Mouse (Mus musculus) forebrain, postnatal 0 days (tissue): Measurements from ENCODE around the gene Mtx3. TPM values are rescaled to one million over a fixed set of nuclear protein-coding genes. Genes with fewer than 3 reads are reported as not detected.
"Not testable (repeated sequence)": the region's sequence is repeated elsewhere in the genome, so short reads cannot be mapped to it uniquely, and the experiment has no call there.

Source experiments
- ATAC-seq: fragments of 200-750 bp; cut with Nextera tagmentation; 2 replicates; pipeline ENCODE4 v1.8.0; 2017; ENCODE audit warnings: mild to moderate bottlenecking, moderate library complexity
- DNase-seq: peaks from one replicate; pipeline ENCODE4 v3.0.0-alpha.2; 2015
- H3K27ac ChIP-seq: fragments of 300-500 bp; sonication (generic); 2 replicates; pipeline ENCODE4 v1.5.1; 2014; ENCODE audit warnings: low read depth, mild to moderate bottlenecking, antibody characterized with exemption, low read length, moderate library complexity, mixed read lengths
- H3K27me3 ChIP-seq: fragments of 300-500 bp; sonication (generic); 2 replicates; pipeline ENCODE4 v1.6.1; 2014; ENCODE audit warnings: mild to moderate bottlenecking, low read length, mixed read lengths; ENCODE audit not compliant: insufficient read depth
- H3K36me3 ChIP-seq: fragments of 300-500 bp; sonication (generic); 2 replicates; pipeline ENCODE4 v1.6.1; 2014; ENCODE audit warnings: mild to moderate bottlenecking, moderate library complexity; ENCODE audit not compliant: insufficient read depth
- H3K4me1 ChIP-seq: fragments of 300-500 bp; sonication (generic); 2 replicates; pipeline ENCODE4 v1.6.1; 2014; ENCODE audit warnings: antibody characterized with exemption; ENCODE audit not compliant: insufficient read depth
- H3K4me2 ChIP-seq: fragments of 300-500 bp; sonication (generic); 2 replicates; pipeline ENCODE4 v1.6.1; 2014; ENCODE audit warnings: low read depth, mild to moderate bottlenecking, moderate library complexity
- H3K4me3 ChIP-seq: fragments of 300-500 bp; sonication (generic); 2 replicates; pipeline ENCODE4 v1.5.1; 2014; ENCODE audit warnings: low read depth, low read length, mixed read lengths
- H3K9ac ChIP-seq: fragments of 300-500 bp; sonication (generic); 2 replicates; pipeline ENCODE4 v1.6.1; 2014; ENCODE audit warnings: mild to moderate bottlenecking
- H3K9me3 ChIP-seq: fragments of 300-500 bp; sonication (generic); 2 replicates; pipeline ENCODE4 v1.6.1; 2016; ENCODE audit warnings: low read length
- CTCF ChIP-seq: sonication (generic); IDR thresholded peaks from 2 replicates; pipeline ENCODE4 v1.5.1; 2016; ENCODE audit warnings: antibody characterized with exemption, control low read depth, low read depth
- WGBS: fragments of 180-500 bp; shearing (Covaris S2); extraction: QIAGEN DNeasy Blood & Tissue Kit; methylation state at CpG from one replicate; pipeline ENCODE4 v1.1.7; 2014; 5-methylcytosine and 5-hydroxymethylcytosine counted together
- polyA plus RNA-seq: library from polyadenylated mRNA; unstranded; fragments of >200 nt; fragmentation: Nextera tagmentation; extraction: Ambion mirVana; gene quantifications from 2 replicates; pipeline ENCODE4 v1.2.1, GENCODE M21; 2015
- total RNA-seq: library from RNA; depleted of rRNA; stranded (reverse); fragments of >200 nt; gene quantifications from 2 replicates; pipeline ENCODE4 v1.2.3, GENCODE M21; 2014; rRNA removed

Mtx3 gene
- 17.9 and 23.8 TPM in 2 replicates for total RNA-seq
- polyA plus RNA-seq: 1.8 and 2.5 TPM in 2 replicates

GRCm38 (mm10) chr13:92844586-92845221 is at the start of gene Mtx3:
Gene Mtx3, plus strand, starts transcription at chr13:92844760.
- H3K4me1 ChIP-seq: 0 out of 2 replicates have a peak, but pooled peaks cover 6% of the 10 kb centered on the region
- peak; percentile 89 for DNase-seq
- H3K27ac ChIP-seq: peak within 1 kb of the TSS; percentile 82
- H3K4me3 ChIP-seq: peak within 1 kb of the TSS; percentile 96
- H3K36me3 ChIP-seq: peaks cover 26% of the 10 kb centered on the region
- peak; percentile 38 for TF ChIP-seq CTCF
- H3K4me2 ChIP-seq: peak within 1 kb of the TSS; percentile 81
- 2% methylated on average over 40 of the region's 40 CpGs for WGBS
- H3K9me3 ChIP-seq: no peaks in the 10 kb centered on the region
- peak; percentile 99 for ATAC-seq
- peak within 1 kb of the TSS; percentile 76 for H3K9ac ChIP-seq
- no peaks in the 10 kb centered on the region for H3K27me3 ChIP-seq

- Histone ChIP-seq H3K9ac (no peak overlapping the region), H3K27ac (no peak overlapping the region), H3K36me3 (no peaks in the 10 kb centered on the region), H3K27me3 (no peaks in the 10 kb centered on the region), H3K4me1 (no peaks in the 10 kb centered on the region), H3K4me2 (no peak overlapping the region), H3K9me3 (no peaks in the 10 kb centered on the region), H3K4me3 (no peak overlapping the region)
- no peak for TF ChIP-seq CTCF
- WGBS: 69% methylated on average over 2 of the region's 2 CpGs
- ATAC-seq (no peak), DNase-seq (no peak)
Observed at GRCm38 (mm10) chr13:92798830-92799229, 45.7 kb upstream of the Mtx3 start.

- TF ChIP-seq CTCF: no peak
- Histone ChIP-seq H3K4me2 (no peak overlapping the region), H3K9me3 (no peaks in the 10 kb centered on the region), H3K9ac (no peak overlapping the region), H3K4me3 (no peak overlapping the region), H3K27me3 (no peaks in the 10 kb centered on the region), H3K27ac (no peak overlapping the region), H3K36me3 (no peaks in the 10 kb centered on the region), H3K4me1 (no peaks in the 10 kb centered on the region)
- no peak; the same call in 1 of the 2 replicates for ATAC-seq
- WGBS: 82% methylated on average over 7 of the region's 7 CpGs
- no peak for DNase-seq
Observed at GRCm38 (mm10) chr13:92799306-92799925, 45.1 kb upstream of the Mtx3 start.

- no peak overlapping the region for H3K9ac ChIP-seq
- H3K27ac ChIP-seq: no peak overlapping the region
- no peak for ATAC-seq
- no peak for TF ChIP-seq CTCF
- no peaks in the 10 kb centered on the region for H3K9me3 ChIP-seq
- no peak overlapping the region for H3K4me2 ChIP-seq
- H3K4me1 ChIP-seq: no peaks in the 10 kb centered on the region
- H3K4me3 ChIP-seq: no peak overlapping the region
- no peaks in the 10 kb centered on the region for H3K36me3 ChIP-seq
- no peak for DNase-seq
- H3K27me3 ChIP-seq: no peaks in the 10 kb centered on the region
Observed at GRCm38 (mm10) chr13:92806785-92807184, 37.8 kb upstream of the Mtx3 start.

GRCm38 (mm10) chr13:92807849-92808248 is 36.7 kb upstream of the Mtx3 start:
- H3K9me3 ChIP-seq: no peaks in the 10 kb centered on the region
- H3K27ac ChIP-seq: no peak overlapping the region
- H3K4me2 ChIP-seq: no peak overlapping the region
- H3K27me3 ChIP-seq: no peaks in the 10 kb centered on the region
- ATAC-seq (no peak), DNase-seq (no peak)
- H3K4me3 ChIP-seq: no peak overlapping the region
- WGBS: 97% methylated on average over 3 of the region's 3 CpGs
- H3K4me1 ChIP-seq: no peaks in the 10 kb centered on the region
- H3K9ac ChIP-seq: no peak overlapping the region
- no peak for TF ChIP-seq CTCF
- H3K36me3 ChIP-seq: no peaks in the 10 kb centered on the region

- H3K27ac ChIP-seq, DNase-seq, ATAC-seq, H3K9me3 ChIP-seq, H3K4me3 ChIP-seq, H3K4me1 ChIP-seq, H3K36me3 ChIP-seq, H3K27me3 ChIP-seq, H3K4me2 ChIP-seq, H3K9ac ChIP-seq: not testable (repeated sequence)
- 93% methylated on average over 1 of the region's 1 CpGs for WGBS
Observed at GRCm38 (mm10) chr13:92810592-92810991, 34.0 kb upstream of the Mtx3 start.

GRCm38 (mm10) chr13:92816329-92816728 is 28.2 kb upstream of the Mtx3 start:
- no peak for DNase-seq
- Histone ChIP-seq H3K27ac (no peak overlapping the region), H3K4me1 (no peaks in the 10 kb centered on the region), H3K9ac (no peak overlapping the region), H3K4me3 (no peak overlapping the region), H3K36me3 (no peaks in the 10 kb centered on the region), H3K27me3 (no peaks in the 10 kb centered on the region), H3K4me2 (no peak overlapping the region), H3K9me3 (no peaks in the 10 kb centered on the region)
- 84% methylated on average over 5 of the region's 5 CpGs for WGBS
- TF ChIP-seq CTCF: no peak
- ATAC-seq: no peak
